Mouse (Mus musculus) neural tube, embryonic 15.5 days (tissue): ENCODE results near the gene Gm20716. TPM values are rescaled to one million over a fixed set of nuclear protein-coding genes. Genes with fewer than 3 reads are reported as not detected.

ENCODE experiments used
- ATAC-seq: fragments of 200-750 bp; cut with Nextera tagmentation; 2 replicates; pipeline ENCODE4 v1.8.0; 2017; ENCODE audit warnings: mild to moderate bottlenecking, moderate TSS enrichment, moderate library complexity; ENCODE audit not compliant: low FRiP score
- H3K27ac ChIP-seq: fragments of 300-500 bp; sonication (generic); replicated peaks from 2 replicates; pipeline ENCODE4 v1.5.1; 2015; ENCODE audit warnings: mild to moderate bottlenecking, inconsistent platforms
- H3K27me3 ChIP-seq: fragments of 300-500 bp; sonication (generic); replicated peaks from 2 replicates; pipeline ENCODE4 v1.6.1; 2015; ENCODE audit warnings: inconsistent platforms
- H3K36me3 ChIP-seq: fragments of 300-500 bp; sonication (generic); 2 replicates; pipeline ENCODE4 v1.6.1; 2015; ENCODE audit warnings: inconsistent platforms
- H3K4me1 ChIP-seq: fragments of 300-500 bp; sonication (generic); 2 replicates; pipeline ENCODE4 v1.6.1; 2015; ENCODE audit warnings: inconsistent platforms
- H3K4me2 ChIP-seq: fragments of 300-500 bp; sonication (generic); 2 replicates; pipeline ENCODE4 v1.6.1; 2015; ENCODE audit warnings: inconsistent platforms, mild to moderate bottlenecking, moderate library complexity
- H3K4me3 ChIP-seq: fragments of 300-500 bp; sonication (generic); replicated peaks from 2 replicates; pipeline ENCODE4 v1.5.1; 2015; ENCODE audit warnings: mild to moderate bottlenecking, inconsistent platforms
- H3K9ac ChIP-seq: fragments of 300-500 bp; sonication (generic); replicated peaks from 2 replicates; pipeline ENCODE4 v1.6.1; 2015; ENCODE audit warnings: mild to moderate bottlenecking, inconsistent platforms
- H3K9me3 ChIP-seq: fragments of 300-500 bp; sonication (generic); replicated peaks from 2 replicates; pipeline ENCODE4 v1.6.1; 2016; ENCODE audit warnings: inconsistent platforms
- WGBS: fragments of 180-500 bp; shearing (Covaris S2); methylation state at CpG from one replicate; pipeline ENCODE4 v1.1.7; 2015; ENCODE audit warnings: mixed read lengths; 5-methylcytosine and 5-hydroxymethylcytosine counted together
- polyA plus RNA-seq: library from polyadenylated mRNA; unstranded; fragments of >200 nt; fragmentation: Nextera tagmentation; extraction: Ambion mirVana; gene quantifications from 2 replicates; pipeline ENCODE4 v1.2.1, GENCODE M21; 2015

Gm20716 gene
- polyA plus RNA-seq, 1 experiment from 2014 or later = 20.7 TPM

- Histone ChIP-seq H3K27ac (no peak overlapping the region), H3K9ac (no peak overlapping the region), H3K36me3 (peaks cover 71% of the 10 kb centered on the region), H3K4me2 (no peak overlapping the region), H3K4me1 (peaks cover 8% of the 10 kb centered on the region), H3K4me3 (no peak overlapping the region), H3K9me3 (no peaks in the 10 kb centered on the region), H3K27me3 (no peaks in the 10 kb centered on the region)
- WGBS = 91% methylated on average over 6 of the region's 6 CpGs
- no peak for ATAC-seq
Measured at GRCm38 (mm10) chr2:168223326-168223725, 6.8 kb downstream of the Gm20716 start.

GRCm38 (mm10) chr2:168213788-168214397 lies 16.3 kb downstream of the Gm20716 start:
- Histone ChIP-seq H3K27ac (no peak overlapping the region), H3K4me2 (no peak overlapping the region), H3K4me3 (no peak overlapping the region), H3K4me1 (no peaks in the 10 kb centered on the region), H3K27me3 (no peaks in the 10 kb centered on the region), H3K36me3 (peaks cover 83% of the 10 kb centered on the region), H3K9ac (no peak overlapping the region), H3K9me3 (no peaks in the 10 kb centered on the region)
- WGBS = 39% methylated on average over 5 of the region's 5 CpGs
- ATAC-seq = no peak

DNA sequence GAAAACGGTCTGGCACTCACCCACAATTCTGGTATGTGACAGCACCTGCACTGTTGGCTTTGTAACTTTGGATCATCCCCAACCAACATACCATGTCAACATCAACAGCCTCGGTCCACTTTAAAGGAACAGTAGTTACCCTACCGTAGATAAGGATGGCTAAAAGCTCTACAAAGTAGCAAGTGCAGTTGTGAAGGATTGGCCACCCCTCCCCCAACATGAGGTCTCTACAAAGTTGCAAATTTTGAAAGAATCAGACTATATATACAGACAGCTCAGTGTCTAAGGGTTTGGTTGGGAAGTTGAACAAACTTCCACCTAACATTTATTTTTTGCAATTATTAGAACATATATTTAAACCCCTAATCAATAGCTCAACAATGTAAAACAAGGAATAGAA lies 22.3 kb downstream of the Gm20716 start:
- Histone ChIP-seq H3K4me3 (peak overlapping the region; percentile 95; the same call in 1 of the 2 replicates), H3K27me3 (no peaks in the 10 kb centered on the region)

GRCm38 (mm10) chr2:168206725-168207644 lies 23.2 kb downstream of the Gm20716 start, which contains the start of gene Adnp:
Adnp (minus strand) TSS chr2:168207112.
- WGBS = under 1% methylated on average over 60 of the region's 89 CpGs

More for the DNA sequence above, 22.3 kb downstream of the Gm20716 start:
- H3K9me3 ChIP-seq = no peaks in the 10 kb centered on the region
- peak overlapping the region; percentile 95; the same call in 1 of the 2 replicates for H3K9ac ChIP-seq
- peak overlapping the region; percentile 99 for H3K27ac ChIP-seq
- ATAC-seq = no peak
- WGBS = 92% methylated on average over 3 of the region's 3 CpGs
- peak overlapping the region; percentile 73 for H3K4me2 ChIP-seq
- peaks cover 27% of the 10 kb centered on the region for H3K4me1 ChIP-seq
- H3K36me3 ChIP-seq = peaks cover 45% of the 10 kb centered on the region

DNA sequence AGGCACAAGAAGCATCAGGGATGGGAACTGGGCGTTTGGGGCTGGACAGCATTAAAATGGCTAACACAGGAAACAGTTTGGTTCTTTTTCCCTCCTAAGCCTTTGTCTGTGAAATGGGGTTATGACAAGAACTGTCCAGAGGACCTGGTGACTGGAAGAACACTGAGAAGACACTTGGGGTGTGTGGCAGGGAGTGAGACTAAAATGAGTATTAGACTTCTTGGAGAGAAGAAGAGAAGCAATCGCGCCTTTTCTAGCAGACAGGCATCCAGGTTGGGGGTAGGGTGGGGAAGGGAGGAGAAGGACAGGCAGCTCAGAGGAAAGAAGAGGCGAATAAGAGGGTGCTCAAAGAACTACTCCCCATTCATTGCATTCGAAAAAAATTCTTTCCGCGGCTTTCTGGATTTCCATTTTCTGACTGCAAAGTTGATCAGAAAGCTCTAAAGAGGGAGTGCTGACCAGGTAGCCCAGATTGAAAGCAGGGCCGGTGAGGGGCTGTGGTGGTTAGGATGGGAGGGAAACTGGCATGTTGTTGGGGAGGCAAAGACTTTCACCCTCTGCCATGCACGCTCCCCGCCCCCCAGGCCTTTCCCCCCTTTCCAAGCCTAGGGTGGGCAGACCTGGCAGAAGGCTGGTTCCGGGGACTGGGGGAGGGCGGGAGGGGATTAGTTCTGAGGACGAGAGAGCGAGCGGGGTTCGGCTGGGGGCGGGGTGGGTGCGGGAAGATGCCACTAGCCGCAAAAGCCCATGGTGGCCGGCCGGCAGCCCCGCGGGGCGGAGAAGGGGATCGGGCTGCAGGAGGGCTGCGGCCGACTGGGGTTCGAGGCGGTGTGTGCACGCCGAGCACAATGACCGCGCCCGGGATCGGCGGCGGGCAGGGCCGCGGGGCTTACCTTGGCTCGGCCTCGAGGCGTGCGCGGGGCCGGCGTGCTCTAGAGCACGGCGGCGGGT lies 24.2 kb downstream of the Gm20716 start:
- 1% methylated on average over 44 of the region's 49 CpGs for WGBS
- no peaks in the 10 kb centered on the region for H3K9me3 ChIP-seq
- H3K36me3 ChIP-seq = peaks cover 27% of the 10 kb centered on the region
- no peaks in the 10 kb centered on the region for H3K27me3 ChIP-seq
- H3K4me1 ChIP-seq = peaks cover 42% of the 10 kb centered on the region
- H3K4me2 ChIP-seq = peak overlapping the region; percentile 73
- H3K9ac ChIP-seq = peak overlapping the region; percentile 95
- ATAC-seq = peak; percentile 40
- peak overlapping the region; percentile 99 for H3K27ac ChIP-seq
- peak overlapping the region; percentile 95 for H3K4me3 ChIP-seq

More at GRCm38 (mm10) chr2:168206725-168207644, 23.2 kb downstream of the Gm20716 start, which contains the start of gene Adnp:
- H3K27me3 ChIP-seq = no peaks in the 10 kb centered on the region
- H3K9ac ChIP-seq = peak within 1 kb of the TSS; percentile 95
- H3K4me2 ChIP-seq = peak within 1 kb of the TSS; percentile 73
- H3K9me3 ChIP-seq = no peaks in the 10 kb centered on the region
- ATAC-seq = peak; percentile 91
- H3K4me1 ChIP-seq = peaks cover 35% of the 10 kb centered on the region
- H3K27ac ChIP-seq = peak within 1 kb of the TSS; percentile 99
- H3K4me3 ChIP-seq = peak within 1 kb of the TSS; percentile 95
- H3K36me3 ChIP-seq = peaks cover 38% of the 10 kb centered on the region

DNA sequence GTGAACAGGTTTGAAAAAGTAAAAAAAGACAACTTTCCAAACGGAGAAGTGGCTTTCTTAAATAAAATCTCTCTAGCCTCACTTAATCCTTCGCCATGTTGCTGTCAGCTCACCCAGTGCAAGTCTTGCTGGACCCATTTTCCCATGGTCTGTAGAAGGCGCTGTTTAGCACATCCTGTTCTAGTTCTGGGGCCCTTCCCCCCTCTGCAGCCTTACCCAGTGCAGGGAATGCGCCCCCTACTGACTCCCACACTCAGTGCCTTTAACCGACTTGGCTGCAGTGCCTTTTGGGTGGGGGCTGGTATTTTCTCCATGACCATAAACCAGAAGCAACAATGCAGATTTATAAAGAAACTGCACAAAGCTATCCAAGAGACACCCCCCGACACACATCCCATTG lies 24.9 kb downstream of the Gm20716 start:
- Histone ChIP-seq H3K9ac (peak overlapping the region; percentile 95), H3K27ac (peak overlapping the region; percentile 99), H3K9me3 (no peaks in the 10 kb centered on the region), H3K36me3 (peaks cover 21% of the 10 kb centered on the region), H3K4me2 (peak overlapping the region; percentile 73), H3K27me3 (no peaks in the 10 kb centered on the region), H3K4me1 (peaks cover 49% of the 10 kb centered on the region), H3K4me3 (peak overlapping the region; percentile 95)
- WGBS = 8% methylated on average over 6 of the region's 6 CpGs
- ATAC-seq = peak; percentile 46

GRCm38 (mm10) chr2:168204476-168204999 lies 25.6 kb downstream of the Gm20716 start:
- no peaks in the 10 kb centered on the region for H3K27me3 ChIP-seq
- no peaks in the 10 kb centered on the region for H3K9me3 ChIP-seq
- H3K4me2 ChIP-seq = peak overlapping the region; percentile 73
- H3K36me3 ChIP-seq = peaks cover 17% of the 10 kb centered on the region
- ATAC-seq = no peak
- peaks cover 55% of the 10 kb centered on the region for H3K4me1 ChIP-seq
- H3K9ac ChIP-seq = peak overlapping the region; percentile 95; the same call in 1 of the 2 replicates
- H3K4me3 ChIP-seq = peak overlapping the region; percentile 95
- no peak overlapping the region for H3K27ac ChIP-seq
- WGBS = 81% methylated on average over 8 of the region's 8 CpGs

DNA sequence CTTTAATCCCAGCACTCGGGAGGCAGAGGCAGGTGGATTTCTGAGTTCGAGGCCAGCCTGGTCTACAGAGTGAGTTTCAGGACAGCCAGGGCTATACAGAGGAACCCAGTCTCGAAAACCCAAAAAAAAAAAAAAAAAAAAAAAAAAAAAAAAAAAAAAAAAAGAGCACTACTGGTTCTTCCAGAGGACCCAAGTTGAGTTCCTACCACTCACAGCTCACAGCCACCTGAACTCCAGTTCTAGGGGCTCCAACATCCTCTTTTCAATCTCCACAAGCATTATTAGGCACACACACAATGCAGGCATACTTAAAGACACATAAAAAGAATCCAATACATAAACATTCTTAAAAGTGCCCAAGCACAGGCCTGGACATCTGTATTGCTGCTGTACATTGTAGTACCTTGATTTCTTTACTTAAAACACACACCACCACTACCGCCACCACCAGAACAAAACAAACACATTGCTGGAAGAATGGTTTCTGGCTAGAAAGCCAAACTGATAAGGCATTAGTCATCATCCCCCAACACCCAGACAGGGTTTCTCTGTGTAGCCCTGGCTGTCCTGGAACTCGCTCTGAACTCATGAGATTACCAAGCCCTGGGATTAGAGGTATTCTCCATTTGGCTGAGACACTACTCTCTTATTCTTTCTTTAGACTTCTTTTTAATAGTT lies 30.0 kb downstream of the Gm20716 start:
- 82% methylated on average over 5 of the region's 5 CpGs for WGBS
- H3K4me3 ChIP-seq = no peak overlapping the region
- H3K27ac ChIP-seq = no peak overlapping the region
- no peak overlapping the region for H3K9ac ChIP-seq
- H3K4me2 ChIP-seq = no peak overlapping the region
- peaks cover 83% of the 10 kb centered on the region for H3K4me1 ChIP-seq
- no peak for ATAC-seq
- H3K36me3 ChIP-seq = peaks cover 4% of the 10 kb centered on the region
- no peaks in the 10 kb centered on the region for H3K9me3 ChIP-seq
- H3K27me3 ChIP-seq = no peaks in the 10 kb centered on the region

DNA sequence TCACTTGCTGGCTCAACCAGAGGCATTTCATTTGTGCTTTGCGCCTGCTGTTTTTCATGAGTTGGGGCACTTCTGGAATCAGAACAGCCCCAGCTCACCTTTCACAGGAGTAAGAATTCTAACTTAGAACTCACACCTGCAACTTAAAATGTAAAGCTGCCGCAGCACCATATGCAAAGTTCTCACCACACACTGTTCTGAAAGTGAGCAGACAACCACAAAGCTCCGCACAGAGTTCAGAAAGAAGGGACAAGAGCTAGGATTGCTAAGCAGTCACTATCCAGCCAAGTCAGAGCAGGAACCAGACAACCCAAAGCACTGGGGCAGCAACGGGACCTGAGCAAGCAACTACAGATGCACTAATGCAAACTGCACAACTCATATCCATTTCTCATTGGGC lies 30.7 kb downstream of the Gm20716 start:
- no peak overlapping the region for H3K9ac ChIP-seq
- H3K36me3 ChIP-seq = peaks cover 4% of the 10 kb centered on the region
- no peak overlapping the region for H3K27ac ChIP-seq
- H3K9me3 ChIP-seq = no peaks in the 10 kb centered on the region
- 85% methylated on average over 4 of the region's 4 CpGs for WGBS
- no peak overlapping the region for H3K4me3 ChIP-seq
- no peaks in the 10 kb centered on the region for H3K27me3 ChIP-seq
- H3K4me2 ChIP-seq = no peak overlapping the region
- H3K4me1 ChIP-seq = peaks cover 80% of the 10 kb centered on the region
- ATAC-seq = no peak

GRCm38 (mm10) chr2:168198421-168198820 lies 31.7 kb downstream of the Gm20716 start:
- Histone ChIP-seq H3K9me3 (no peaks in the 10 kb centered on the region), H3K4me2 (no peak overlapping the region), H3K27me3 (no peaks in the 10 kb centered on the region), H3K36me3 (peaks cover 2% of the 10 kb centered on the region), H3K27ac (no peak overlapping the region), H3K4me3 (no peak overlapping the region), H3K9ac (no peak overlapping the region), H3K4me1 (peaks cover 79% of the 10 kb centered on the region)
- ATAC-seq = no peak
- 72% methylated on average over 1 of the region's 1 CpGs for WGBS
